Mouse (Mus musculus): ENCODE data around the gene Iffo1.

Gene Iffo1

DNA sequence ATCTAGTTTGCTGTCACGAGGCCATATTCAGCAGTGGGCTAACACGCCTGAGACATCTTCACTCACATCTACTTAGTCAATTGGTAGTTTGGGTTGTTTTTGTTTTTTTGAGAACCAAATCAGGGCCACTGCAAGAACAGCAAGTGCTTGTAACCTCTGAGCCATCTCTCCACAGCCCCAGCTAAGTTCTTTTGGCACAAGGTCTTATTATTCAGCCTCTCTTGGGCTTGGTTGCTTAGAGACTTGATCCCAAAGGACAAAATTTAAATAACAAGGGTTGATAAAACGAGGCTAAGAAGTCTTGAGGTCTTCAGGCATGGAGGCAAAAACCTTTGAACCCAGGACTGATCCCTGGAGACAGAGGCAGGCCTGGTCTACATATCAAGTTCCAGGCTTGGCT is 51.3 kb downstream of the Iffo1 start:
- no peak for DNase-seq

DNA sequence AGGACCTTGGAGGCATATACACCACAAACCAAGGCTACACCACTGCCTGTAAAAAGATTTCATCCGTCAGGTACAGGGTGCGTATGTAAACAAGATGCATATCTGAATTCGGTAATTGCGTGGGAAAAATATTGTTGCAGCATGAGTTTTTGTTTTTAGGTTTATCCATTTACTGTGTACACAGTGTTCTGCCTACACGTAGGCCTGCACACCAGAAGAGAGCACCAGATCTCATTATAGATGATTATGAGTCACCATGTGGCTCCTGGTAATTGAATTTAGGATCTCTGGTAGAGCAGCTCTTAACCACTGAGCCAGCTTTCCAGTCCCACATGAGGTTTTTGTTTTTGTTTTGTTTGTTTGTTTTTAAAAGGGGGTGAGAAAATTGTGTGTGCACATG is 52.1 kb downstream of the Iffo1 start:
- DNase-seq = no peak

DNA sequence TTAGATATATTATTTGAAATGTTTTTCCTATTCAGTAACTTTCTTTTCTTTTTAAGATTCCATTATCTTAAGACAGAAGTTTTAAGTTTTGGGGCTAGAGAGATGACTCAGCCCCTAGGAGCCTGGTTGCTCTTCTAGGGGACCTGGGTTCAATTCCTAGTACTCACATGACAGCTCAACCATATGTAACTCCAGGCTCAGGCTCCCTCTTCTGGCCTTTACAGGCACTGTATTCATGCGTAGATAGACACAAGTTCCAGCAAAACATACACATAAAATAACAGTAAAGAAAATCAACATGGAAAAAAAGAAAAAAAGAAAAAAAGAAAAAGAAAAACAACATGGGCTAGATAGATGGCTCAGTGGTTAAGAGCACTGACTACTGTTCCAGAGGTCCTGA is 65.4 kb downstream of the Iffo1 start:
- DNase-seq = no peak
